In genomic region chr15:27840125-27840524, GRCm38 (mm10) we compare ENCODE assay signal across 31 mouse cellular contexts.
DNase-seq lines count a peak whose midpoint lies in the region; ATAC-seq lines count a peak whose summit lies in the region.
"Had no signal": no experiment of that assay in that cellular context is flagged by ENCODE, and none has a peak within 500 bp of the region (broad histone marks: within the 10 kb centered on the region; RNA-seq: fewer than 3 reads in every experiment).

No protein-coding gene starts in this region.

- WGBS in heart, embryonic 10.5 days, result 34% methylated on average over 6 of the region's 6 CpGs
- 41% methylated on average over 6 of the region's 6 CpGs for WGBS in heart, embryonic 15.5 days
- 65% methylated on average over 5 of the region's 6 CpGs for WGBS in kidney, embryonic 16.5 days
- WGBS in kidney, embryonic 14.5 days, result 63% methylated on average over 6 of the region's 6 CpGs
- 68% methylated on average over 6 of the region's 6 CpGs for WGBS in intestine, embryonic 16.5 days

- peak overlapping the region; percentile 87 for H3K27ac ChIP-seq in heart, embryonic 10.5 days
- peak overlapping the region; percentile 86 for H3K27ac ChIP-seq in heart, embryonic 15.5 days
- no peak overlapping the region for H3K27ac ChIP-seq in kidney, embryonic 16.5 days (ENCODE audit: low read length)
- H3K27ac ChIP-seq in kidney, embryonic 14.5 days (ENCODE audit: low read depth, low read length), result no peak overlapping the region
- no peak overlapping the region for H3K27ac ChIP-seq in intestine, embryonic 16.5 days (ENCODE audit: low read length)
- H3K27ac ChIP-seq: gastrocnemius, adult 2 months; hindbrain, embryonic 10.5 days; hindbrain, embryonic 15.5 days; liver, embryonic 14.5 days; midbrain, embryonic 10.5 days; midbrain, embryonic 15.5 days; stomach, embryonic 15.5 days had no signal

- peak; percentile 44; the same call in 1 of the 2 replicates for ATAC-seq in heart, embryonic 15.5 days (replicated peaks; ENCODE audit: insufficient number of reproducible peaks, insufficient read depth, low FRiP score, low read depth)
- ATAC-seq in kidney, embryonic 16.5 days (ENCODE audit: low FRiP score, low TSS enrichment), result peak; percentile 15; the same call in 1 of the 2 replicates
- no peak for ATAC-seq in kidney, embryonic 14.5 days (ENCODE audit: low FRiP score, low TSS enrichment)
- peak; percentile 22; the same call in 1 of the 2 replicates for ATAC-seq in intestine, embryonic 16.5 days
- ATAC-seq: forebrain, embryonic 16.5 days; inflammation-experienced regulatory T-cells, adult 6 months; midbrain, embryonic 15.5 days had no signal

- H3K36me3 ChIP-seq in heart, embryonic 10.5 days, result peaks cover 74% of the 10 kb centered on the region
- peaks cover 50% of the 10 kb centered on the region for H3K36me3 ChIP-seq in heart, embryonic 15.5 days
- peaks cover 52% of the 10 kb centered on the region for H3K36me3 ChIP-seq in kidney, embryonic 16.5 days (ENCODE audit: insufficient read depth, low read length)
- H3K36me3 ChIP-seq in kidney, embryonic 14.5 days (ENCODE audit: control insufficient read depth, insufficient read depth, low read length), result peaks cover 79% of the 10 kb centered on the region
- peaks cover 10% of the 10 kb centered on the region for H3K36me3 ChIP-seq in intestine, embryonic 16.5 days (ENCODE audit: control insufficient read depth, insufficient read depth, low read length)
- H3K36me3 ChIP-seq: G1E had no signal

- peak overlapping the region; percentile 43 for H3K4me2 ChIP-seq in heart, embryonic 15.5 days
- no peak overlapping the region for H3K4me2 ChIP-seq in kidney, embryonic 16.5 days (replicated peaks; ENCODE audit: low read depth, low read length)
- H3K4me2 ChIP-seq in kidney, embryonic 14.5 days (replicated peaks; ENCODE audit: low read depth, low read length), result no peak overlapping the region
- no peak overlapping the region for H3K4me2 ChIP-seq in intestine, embryonic 16.5 days (ENCODE audit: low read depth, low read length)
- H3K4me2 ChIP-seq: hindbrain, embryonic 15.5 days; midbrain, embryonic 15.5 days; stomach, embryonic 15.5 days had no signal

- intact Hi-C loops in heart, postnatal 14 days (cut with DNase I), result no loop called here
- intact Hi-C loops in heart, postnatal 25 days (cut with DNase I), result no loop called here

- H3K4me3 ChIP-seq in heart, embryonic 10.5 days, result peak overlapping the region; percentile 32
- no peak overlapping the region; the same call in 1 of the 2 replicates for H3K4me3 ChIP-seq in heart, embryonic 15.5 days
- H3K4me3 ChIP-seq in kidney, embryonic 16.5 days (ENCODE audit: low read length), result no peak overlapping the region
- H3K4me3 ChIP-seq in kidney, embryonic 14.5 days (ENCODE audit: low read length), result no peak overlapping the region
- no peak overlapping the region for H3K4me3 ChIP-seq in intestine, embryonic 16.5 days (ENCODE audit: low read length)
- H3K4me3 ChIP-seq: erythroblast, embryonic 14.5 days; gastrocnemius, adult 2 months; hindbrain, embryonic 10.5 days; hindbrain, embryonic 15.5 days; midbrain, embryonic 10.5 days; midbrain, embryonic 15.5 days; stomach, embryonic 15.5 days had no signal

- no peak overlapping the region for H3K9ac ChIP-seq in heart, embryonic 15.5 days
- no peak overlapping the region for H3K9ac ChIP-seq in kidney, embryonic 16.5 days (replicated peaks; ENCODE audit: low read length)
- no peak overlapping the region for H3K9ac ChIP-seq in kidney, embryonic 14.5 days (ENCODE audit: low read depth, low read length)
- H3K9ac ChIP-seq in intestine, embryonic 16.5 days (ENCODE audit: low read depth, low read length), result no peak overlapping the region
- H3K9ac ChIP-seq: hindbrain, embryonic 15.5 days; liver, embryonic 14.5 days; midbrain, embryonic 15.5 days; stomach, embryonic 15.5 days had no signal

- peak; percentile 78 for DNase-seq in heart, embryonic 10.5 days (ENCODE audit: low spot score)
- no peak for DNase-seq in heart, postnatal 14 days
- no peak for DNase-seq in heart, postnatal 25 days (ENCODE audit: low spot score)
- DNase-seq: adrenal gland, adult 8-10 months; cerebellum, adult 2 months; cerebellum, postnatal 14 days; gastrocnemius, adult 2 months; gastrocnemius, postnatal 36 days; kidney, adult 8-10 months; kidney, postnatal 25 days; layer of hippocampus, postnatal 36 days; left cerebral cortex, postnatal 4 days; lung, adult 2 months; lung, postnatal 14 days; right cerebral cortex, postnatal 25 days; thymus, adult 18-20 months; thymus, postnatal 25 days had no signal

- peaks cover 16% of the 10 kb centered on the region for H3K4me1 ChIP-seq in heart, embryonic 10.5 days
- peaks cover 14% of the 10 kb centered on the region for H3K4me1 ChIP-seq in heart, embryonic 15.5 days (replicated peaks)
- H3K4me1 ChIP-seq in kidney, embryonic 16.5 days (ENCODE audit: insufficient read depth, low read length), result no peaks in the 10 kb centered on the region
- H3K4me1 ChIP-seq in kidney, embryonic 14.5 days (ENCODE audit: control insufficient read depth, insufficient read depth, low read length), result no peaks in the 10 kb centered on the region
- H3K4me1 ChIP-seq in intestine, embryonic 16.5 days (ENCODE audit: control insufficient read depth, insufficient read depth, low read length), result peaks cover 5% of the 10 kb centered on the region
- H3K4me1 ChIP-seq: hindbrain, embryonic 10.5 days; hindbrain, embryonic 15.5 days; midbrain, embryonic 15.5 days; stomach, embryonic 15.5 days had no signal

- no peaks in the 10 kb centered on the region for H3K9me3 ChIP-seq in heart, embryonic 10.5 days
- H3K9me3 ChIP-seq in heart, embryonic 15.5 days (replicated peaks), result no peaks in the 10 kb centered on the region
- H3K9me3 ChIP-seq in kidney, embryonic 16.5 days (ENCODE audit: low read length), result no peaks in the 10 kb centered on the region
- no peaks in the 10 kb centered on the region for H3K9me3 ChIP-seq in kidney, embryonic 14.5 days (ENCODE audit: control insufficient read depth, low read length)
- H3K9me3 ChIP-seq in intestine, embryonic 16.5 days (ENCODE audit: control insufficient read depth, low read length), result no peaks in the 10 kb centered on the region
- H3K9me3 ChIP-seq: hindbrain, embryonic 10.5 days; hindbrain, embryonic 15.5 days; midbrain, embryonic 10.5 days; midbrain, embryonic 15.5 days; stomach, embryonic 15.5 days had no signal

- H3K27me3 ChIP-seq in heart, embryonic 10.5 days (ENCODE audit: insufficient read depth, poor library complexity, severe bottlenecking), result no peaks in the 10 kb centered on the region
- H3K27me3 ChIP-seq in heart, embryonic 15.5 days, result no peaks in the 10 kb centered on the region
- H3K27me3 ChIP-seq in kidney, embryonic 16.5 days (ENCODE audit: insufficient read depth, low read length), result no peaks in the 10 kb centered on the region
- H3K27me3 ChIP-seq in kidney, embryonic 14.5 days (ENCODE audit: control insufficient read depth, insufficient read depth, low read length), result no peaks in the 10 kb centered on the region
- no peaks in the 10 kb centered on the region for H3K27me3 ChIP-seq in intestine, embryonic 16.5 days (replicated peaks; ENCODE audit: control insufficient read depth, insufficient read depth, low read length)
- H3K27me3 ChIP-seq: hindbrain, embryonic 15.5 days; midbrain, embryonic 15.5 days; stomach, embryonic 15.5 days had no signal

Comparison
In these comparisons a context has a peak if more than half of its experiments do, and no peak if none do; other contexts are left out.
1. H3K27ac ChIP-seq: peak in heart, embryonic 10.5 days (single experiment) and heart, embryonic 15.5 days (single experiment); none in kidney, embryonic 16.5 days (single experiment), kidney, embryonic 14.5 days (single experiment) and intestine, embryonic 16.5 days (single experiment).